Mouse (Mus musculus) erythroblast, embryonic 14.5 days (primary cell): ENCODE data around the gene Tusc2.

Experiments
- GATA1 ChIP-seq: IDR thresholded peaks from 2 replicates; pipeline ENCODE4 v1.6.1; 2012; ENCODE audit warnings: low read length, inconsistent platforms, mixed read lengths
- TAL1 ChIP-seq: IDR thresholded peaks from 3 replicates; pipeline ENCODE4 v1.6.1; 2012; ENCODE audit warnings: low read length, inconsistent platforms, mixed read lengths

DNA sequence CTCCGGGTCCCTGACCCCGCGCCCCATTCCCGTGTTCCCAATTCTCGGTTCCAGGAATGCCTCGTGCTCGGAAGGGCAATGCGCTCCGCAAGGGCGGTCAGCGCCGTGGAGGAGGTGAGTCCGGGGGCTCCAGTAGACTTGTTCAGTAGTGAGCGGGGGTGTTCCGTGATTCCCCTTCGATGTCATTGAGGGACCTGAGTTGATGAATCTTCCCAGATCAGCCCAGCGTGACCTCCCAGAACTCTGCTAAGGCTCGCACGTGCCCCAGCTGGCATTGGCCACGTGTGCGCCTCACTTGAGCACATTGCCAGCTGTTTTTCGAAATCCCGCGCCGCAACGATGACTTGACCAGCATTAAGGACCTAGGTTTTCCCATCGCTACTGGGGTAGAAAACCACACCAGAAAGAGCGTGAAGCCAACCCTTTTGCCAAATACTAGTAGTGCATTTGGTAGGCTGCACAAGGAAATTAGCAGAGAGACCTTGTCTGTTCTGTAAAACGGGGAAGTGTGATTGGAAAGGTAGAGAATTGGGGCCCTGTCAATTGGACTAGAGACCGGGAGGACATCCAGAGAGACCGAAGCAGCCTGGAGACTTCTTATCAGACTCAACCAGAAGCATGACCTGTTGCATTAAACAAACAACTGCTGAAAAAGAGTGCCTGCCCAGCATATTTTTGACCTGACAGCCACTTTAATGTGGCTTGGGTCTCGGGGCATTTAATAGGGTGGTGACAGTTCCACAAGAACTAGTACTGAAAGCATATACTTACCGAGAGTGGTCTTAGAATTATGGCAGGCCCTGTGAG lies 25.0 kb downstream of the Tusc2 start:
- peak; percentile 43 for TF ChIP-seq GATA1
- peak; percentile 72 for TF ChIP-seq TAL1
